Mouse (Mus musculus): ENCODE data around the gene Eps8.

DNA sequence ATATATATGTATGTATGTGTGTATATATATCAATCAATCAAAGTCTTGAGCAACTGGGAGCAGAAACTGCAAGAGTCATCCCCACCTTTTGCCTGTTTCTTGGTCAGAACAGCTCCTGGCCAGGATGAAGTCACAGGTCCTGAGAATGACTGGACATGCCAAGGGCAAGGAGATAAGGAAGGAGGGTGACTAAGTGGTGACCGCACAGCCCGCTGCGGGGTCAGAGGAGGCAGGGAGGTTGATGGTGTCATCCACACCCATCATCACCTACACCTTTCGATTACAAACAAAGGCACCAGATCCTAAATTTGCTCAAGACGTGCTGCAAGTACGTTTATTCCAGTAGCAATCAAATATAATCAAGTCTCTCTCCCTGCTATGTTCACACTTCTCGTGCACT lies 148.1 kb downstream of the Eps8 start:
- TF ChIP-seq POLR2A (IDR thresholded peaks at IDR 0.05; ENCODE audit: borderline replicate concordance, insufficient read depth, low read length) = no peak
- no peak for TF ChIP-seq CTCF (IDR thresholded peaks at IDR 0.05; ENCODE audit: borderline replicate concordance, insufficient read depth, low read depth, low read length)
